Mouse (Mus musculus): Measurements from ENCODE around the gene Pnpo.

Pnpo gene

GRCm38 (mm10) chr11:96937549-96938425 is 6.0 kb downstream of the Pnpo start:
- DNase-seq (ENCODE audit: low spot score in 2 of 2), result no peak

GRCm38 (mm10) chr11:96935872-96936650 is 7.7 kb downstream of the Pnpo start:
- no peak for DNase-seq (ENCODE audit: low spot score in 2 of 2)

GRCm38 (mm10) chr11:96934921-96935356 is 8.8 kb downstream of the Pnpo start:
- peak in 1 of 2 experiments; percentile 39 for DNase-seq (ENCODE audit: low spot score in 2 of 2)

GRCm38 (mm10) chr11:96933562-96934276 is 10.1 kb downstream of the Pnpo start:
- DNase-seq (ENCODE audit: low spot score in 2 of 2), result no peak

- DNase-seq (ENCODE audit: low spot score in 2 of 2), result no peak
These were observed 12.3 kb downstream of the Pnpo start for GRCm38 (mm10) chr11:96931327-96932062.

- no peak for DNase-seq (ENCODE audit: low spot score in 2 of 2)
These were observed 13.9 kb downstream of the Pnpo start for GRCm38 (mm10) chr11:96929766-96930331.

- no peak for DNase-seq (ENCODE audit: low spot score in 2 of 2)
These were observed 14.6 kb downstream of the Pnpo start for GRCm38 (mm10) chr11:96929096-96929765.

- DNase-seq (ENCODE audit: low spot score in 2 of 2), result no peak
These were observed 15.1 kb downstream of the Pnpo start for GRCm38 (mm10) chr11:96928691-96929090.

- DNase-seq (ENCODE audit: low spot score in 2 of 2), result no peak
These were observed 15.7 kb downstream of the Pnpo start, which contains the start of gene Prr15l for GRCm38 (mm10) chr11:96928088-96928487. Gene Prr15l (plus strand): TSS chr11:96928104.

- no peak for DNase-seq (ENCODE audit: low spot score in 2 of 2)
These were observed 17.2 kb downstream of the Pnpo start for GRCm38 (mm10) chr11:96926587-96926986.

GRCm38 (mm10) chr11:96925469-96926148 is 18.2 kb downstream of the Pnpo start:
- DNase-seq (ENCODE audit: low spot score in 2 of 2), result no peak

- DNase-seq (ENCODE audit: low spot score in 2 of 2), result no peak
These were observed 18.9 kb downstream of the Pnpo start for GRCm38 (mm10) chr11:96924861-96925260.

- DNase-seq (ENCODE audit: low spot score in 2 of 2), result no peak
These were observed 24.8 kb downstream of the Pnpo start for GRCm38 (mm10) chr11:96919003-96919402.

GRCm38 (mm10) chr11:96917415-96917814 is 26.4 kb downstream of the Pnpo start:
- no peak for DNase-seq (ENCODE audit: low spot score in 2 of 2)

GRCm38 (mm10) chr11:96916885-96917396 is 26.8 kb downstream of the Pnpo start:
- no peak for DNase-seq (ENCODE audit: low spot score in 2 of 2)

GRCm38 (mm10) chr11:96916044-96916884 is 27.5 kb downstream of the Pnpo start, which contains the start of gene Cdk5rap3:
Gene Cdk5rap3 (minus strand): TSS chr11:96916496.
- peak; percentile 99 to 100 for DNase-seq (ENCODE audit: low spot score in 2 of 2)

- DNase-seq (ENCODE audit: low spot score in 2 of 2), result no peak
These were observed 31.1 kb downstream of the Pnpo start for GRCm38 (mm10) chr11:96912682-96913081.

- peak; percentile 69 to 75 for DNase-seq (ENCODE audit: low spot score in 2 of 2)
These were observed 33.8 kb downstream of the Pnpo start for GRCm38 (mm10) chr11:96910003-96910402.

Data from frontal cortex, postnatal 14 days (tissue).